Mouse (Mus musculus): ENCODE data around the gene Crygb. TPM values are rescaled to one million over a fixed set of nuclear protein-coding genes. Genes with fewer than 3 reads are reported as not detected.

Crygb gene
- total RNA-seq (2023), result not detected in 2 replicates

DNA sequence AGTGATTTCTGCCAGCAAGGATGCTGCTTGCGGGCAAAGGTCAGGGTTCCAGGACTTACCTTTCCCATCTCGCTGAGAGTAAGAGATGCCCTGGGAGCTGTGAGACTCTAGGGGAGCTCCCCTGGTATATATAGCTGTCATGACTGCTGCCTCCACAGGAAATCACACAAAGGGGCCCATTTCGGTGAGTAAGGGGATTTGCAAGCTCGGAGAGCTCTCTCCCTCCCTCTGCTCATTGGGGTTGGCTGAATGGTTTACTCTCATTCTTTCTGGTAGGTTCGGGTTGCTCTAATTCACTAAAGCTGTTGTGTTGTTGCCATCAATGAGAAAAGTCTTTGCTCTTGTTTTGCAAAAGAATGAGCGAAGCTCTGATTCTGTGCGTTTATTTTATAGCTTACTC, at the start of gene Crygb:
Crygb (minus strand) TSS at position 101 of the 400 bp plus-strand sequence.

DNA sequence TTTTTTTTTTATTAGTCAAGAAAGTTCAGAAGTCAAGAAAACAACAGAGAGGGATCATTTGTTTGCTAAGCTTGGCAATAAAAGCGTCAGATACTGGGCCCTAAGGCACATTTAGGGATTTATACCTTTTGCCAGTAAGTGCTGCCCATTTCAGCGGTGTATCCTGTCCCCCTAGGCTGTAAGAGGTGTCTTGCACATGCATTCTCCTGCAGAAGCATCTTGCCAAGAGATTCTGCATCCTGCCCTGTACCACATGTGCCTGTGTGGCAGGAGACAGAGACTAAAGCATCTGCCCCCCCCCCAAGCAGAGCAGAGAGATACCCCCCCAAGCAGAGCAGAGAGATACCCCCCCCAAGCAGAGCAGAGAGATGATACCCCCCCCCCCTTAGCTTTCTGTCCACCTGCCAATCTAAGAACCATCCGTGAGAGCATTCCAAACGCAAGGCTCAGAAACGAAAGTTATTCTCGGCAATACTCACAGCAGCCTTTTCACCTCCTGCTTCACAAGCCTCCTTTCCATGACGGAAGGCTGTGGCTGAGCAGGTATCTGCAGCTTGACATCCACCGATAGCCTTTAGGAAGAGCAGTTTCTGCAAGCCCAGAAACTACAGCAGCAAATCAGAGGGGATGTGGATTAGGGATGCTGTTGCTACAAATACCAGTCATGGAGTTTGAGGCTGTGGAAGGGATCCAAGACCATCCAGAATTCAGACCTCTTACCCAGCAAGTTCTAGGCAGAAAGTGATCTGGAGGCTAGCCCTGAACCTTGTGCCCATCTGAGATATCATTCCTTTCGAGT, 40.7 kb upstream of the Crygb start, which contains the start of gene D630023F18Rik:
D630023F18Rik (minus strand) TSS at position 641 of the 799 bp plus-strand sequence.

DNA sequence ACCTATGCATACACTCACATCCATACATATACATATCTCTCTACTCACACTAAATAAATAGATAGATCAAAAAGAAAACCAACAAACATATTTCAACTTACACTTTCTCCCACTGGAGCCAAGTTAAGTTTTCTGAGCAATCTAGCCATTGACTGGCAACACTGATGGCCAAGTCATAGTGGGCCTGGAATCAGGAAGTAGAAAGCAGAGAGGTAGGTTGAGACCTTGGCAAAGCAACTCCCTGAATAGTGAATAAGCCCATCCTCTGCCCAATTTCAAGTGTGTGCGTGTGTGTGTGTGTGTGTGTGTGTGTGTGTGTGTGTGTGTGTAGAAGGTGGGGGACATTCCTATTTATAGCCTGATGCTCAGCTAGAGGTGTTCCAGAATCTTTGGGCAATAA, 37.4 kb upstream of the Crygb start, which contains the start of gene Gm28845:
Gm28845 (minus strand) TSS at position 121 of the 400 bp plus-strand sequence.

DNA sequence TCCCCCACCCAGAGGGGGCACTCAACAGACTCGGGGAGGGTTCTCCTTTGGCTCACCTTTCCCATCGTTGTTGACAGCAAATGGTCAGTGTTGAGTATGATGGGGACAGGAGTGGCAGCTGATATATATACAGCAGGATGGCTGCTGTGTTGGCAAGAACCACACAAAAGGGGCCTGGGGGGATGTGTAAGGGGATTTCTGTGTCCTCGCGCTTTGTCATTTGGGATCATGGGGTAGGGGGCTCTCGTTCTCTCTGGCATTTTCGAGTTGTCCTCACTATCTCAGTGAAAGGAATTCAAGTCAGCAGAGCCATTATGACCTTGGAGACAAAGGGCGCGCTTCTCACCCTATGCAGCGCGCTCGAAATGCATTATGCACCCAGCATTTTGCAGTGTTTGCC, 21.2 kb upstream of the Crygb start, which contains the start of gene Cryga:
Cryga (minus strand) TSS at position 101 of the 400 bp plus-strand sequence.

DNA sequence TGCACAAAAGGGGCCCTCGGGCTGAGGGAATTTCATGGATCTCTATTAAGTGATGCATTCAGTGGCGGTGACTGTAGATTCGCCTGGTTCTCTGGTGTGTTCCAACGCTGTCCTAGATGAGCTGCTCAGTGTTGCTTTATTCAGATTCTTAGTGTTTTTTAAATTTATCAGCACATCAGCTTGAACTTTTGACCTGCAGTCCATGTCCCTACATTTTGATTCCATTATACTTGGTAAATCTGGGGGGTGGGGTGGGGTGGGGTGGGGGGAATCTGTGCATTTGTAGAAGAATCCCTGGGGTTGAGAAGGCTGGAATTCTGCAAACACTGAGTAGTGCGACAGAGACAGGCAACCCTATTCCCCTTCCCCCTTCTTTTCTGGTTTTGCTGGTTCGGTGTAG, 8.5 kb downstream of the Crygb start, which contains the start of gene Crygc:
Crygc (minus strand) TSS at position 101 of the 400 bp plus-strand sequence.

DNA sequence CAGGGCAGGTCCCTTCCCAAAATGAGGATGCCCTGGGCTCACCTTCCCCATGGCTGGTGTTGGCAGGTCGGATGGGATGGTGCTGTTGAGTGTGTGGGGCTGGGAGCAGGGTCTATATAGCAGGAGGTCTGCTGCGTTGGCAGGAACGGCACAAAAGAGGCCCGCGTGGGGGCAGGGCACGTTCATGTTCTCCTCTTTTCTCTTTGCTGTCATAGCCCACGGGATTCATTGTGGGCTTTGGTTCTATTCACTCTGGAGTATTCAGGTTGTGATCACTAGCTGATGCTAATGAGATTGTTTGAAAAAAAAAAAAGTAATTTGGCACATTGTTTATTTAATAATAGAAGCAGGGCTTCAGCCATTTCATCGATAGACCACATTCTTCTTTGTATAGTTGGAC, 18.7 kb downstream of the Crygb start, which contains the start of gene Crygd:
Crygd (minus strand) TSS at position 101 of the 400 bp plus-strand sequence.

DNA sequence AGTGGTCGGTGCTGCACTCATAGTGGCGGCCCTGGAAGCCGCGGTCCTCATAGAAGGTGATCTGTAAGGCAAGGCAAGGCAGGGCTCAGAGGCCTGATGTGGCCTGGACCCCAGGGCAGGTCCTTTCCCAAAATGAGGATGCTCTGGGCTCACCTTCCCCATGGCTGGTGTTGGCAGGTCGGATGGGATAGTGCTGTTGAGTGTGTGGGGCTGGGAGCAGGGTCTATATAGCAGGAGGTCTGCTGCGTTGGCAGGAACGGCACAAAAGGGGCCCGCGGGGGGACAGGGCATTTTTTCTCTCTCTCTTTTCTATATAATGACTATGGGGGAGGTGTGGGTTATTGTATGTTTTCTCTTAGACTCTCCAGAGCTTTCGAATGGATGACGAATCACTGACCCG, 31.1 kb downstream of the Crygb start, which contains the start of gene Cryge:
Cryge (minus strand) TSS at position 198 of the 400 bp plus-strand sequence.

DNA sequence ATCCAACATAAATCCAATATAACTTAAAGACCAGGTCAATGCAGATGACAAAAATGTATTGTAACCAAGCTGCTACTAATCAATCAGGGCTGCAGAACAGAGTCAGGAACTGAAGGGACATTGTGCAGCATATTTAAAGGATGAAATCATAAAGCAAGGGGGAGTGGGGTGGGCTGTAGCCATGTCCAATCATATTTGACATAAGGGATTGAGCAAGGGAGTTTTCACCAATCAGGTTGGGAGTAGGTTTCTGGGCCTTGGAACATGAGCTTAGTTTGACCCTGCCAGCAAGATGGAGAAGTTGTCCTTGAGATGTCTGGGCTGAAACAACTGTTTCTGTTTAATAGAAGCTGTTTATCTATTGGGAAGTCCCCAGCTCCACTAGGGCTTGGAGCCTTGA, 49.4 kb downstream of the Crygb start, which contains the start of gene Akr1cl:
Akr1cl (minus strand) TSS at position 119 of the 400 bp plus-strand sequence.

Other genes starting within 250 kb of the Crygb start
- gene Plekhm3, start 125.5 kb downstream of the Crygb start, total RNA-seq (2023), result 62.6 and 95.9 TPM in 2 replicates
- not detected in 2 replicates for gene Akr1cl, start 49.5 kb downstream of the Crygb start, total RNA-seq (2023)
- not detected in 2 replicates for gene Cryge, start 31.1 kb downstream of the Crygb start, total RNA-seq (2023)
- gene Crygd, start 18.8 kb downstream of the Crygb start, total RNA-seq (2023), result not detected in 2 replicates
- not detected in 2 replicates for gene Crygc, start 8.6 kb downstream of the Crygb start, total RNA-seq (2023)
- gene Cryga, start 21.1 kb upstream of the Crygb start, total RNA-seq (2023), result not detected in 2 replicates
- not detected in 2 replicates for gene Gm28845, start 37.3 kb upstream of the Crygb start, total RNA-seq (2023)
- 0.41 and 0.95 TPM in 2 replicates for gene D630023F18Rik, start 40.9 kb upstream of the Crygb start, total RNA-seq (2023)
- 40.2 and 52.6 TPM in 2 replicates for gene Idh1, start 104.2 kb upstream of the Crygb start, total RNA-seq (2023)
- gene Pikfyve, start 104.4 kb upstream of the Crygb start, total RNA-seq (2023), result 32.8 and 40.9 TPM in 2 replicates
- gene Pth2r, start 199.8 kb upstream of the Crygb start, total RNA-seq (2023), result not detected in 2 replicates